Mouse (Mus musculus) testis, adult 2 months (tissue): ENCODE measurements around the gene Olfr1032. TPM values are rescaled to one million over a fixed set of nuclear protein-coding genes. Genes with fewer than 3 reads are reported as not detected.
"Not testable (repeated sequence)": the region's sequence is repeated elsewhere in the genome, so short reads cannot be mapped to it uniquely, and the experiment has no call there.

Experiments
- H3K27ac ChIP-seq: fragments of 200-500 bp; 2 replicates; pipeline ENCODE4 v1.5.1; 2012; ENCODE audit warnings: low read depth, low read length; ENCODE audit not compliant: control insufficient read depth, insufficient read depth
- H3K27me3 ChIP-seq: fragments of 200-500 bp; 2 replicates; pipeline ENCODE4 v1.6.1; 2012; ENCODE audit warnings: mild to moderate bottlenecking, low read length, moderate library complexity; ENCODE audit not compliant: control insufficient read depth, insufficient read depth
- H3K36me3 ChIP-seq: fragments of 200-500 bp; 2 replicates; pipeline ENCODE4 v1.6.1; 2012; ENCODE audit warnings: mild to moderate bottlenecking, low read length; ENCODE audit not compliant: control insufficient read depth, insufficient read depth
- H3K4me1 ChIP-seq: fragments of 200-500 bp; 2 replicates; pipeline ENCODE4 v1.6.1; 2012; ENCODE audit warnings: low read length; ENCODE audit not compliant: control insufficient read depth, insufficient read depth
- H3K4me3 ChIP-seq: fragments of 200-500 bp; 2 replicates; pipeline ENCODE4 v1.5.1; 2012; ENCODE audit warnings: low read depth, mild to moderate bottlenecking, low read length, moderate library complexity, mixed read lengths; ENCODE audit not compliant: control insufficient read depth
- CTCF ChIP-seq: fragments of 200-500 bp; IDR thresholded peaks from 2 replicates; pipeline ENCODE4 v1.5.1; 2012; ENCODE audit warnings: low read depth, mild to moderate bottlenecking, inconsistent platforms, low read length, moderate library complexity; ENCODE audit not compliant: control insufficient read depth, insufficient read depth, insufficient replicate concordance
- POLR2A ChIP-seq: fragments of 200-500 bp; IDR thresholded peaks from 2 replicates; pipeline ENCODE4 v1.6.1; 2012; ENCODE audit warnings: low read depth, mild to moderate bottlenecking, inconsistent platforms, low read length, moderate library complexity; ENCODE audit not compliant: control insufficient read depth
- polyA plus RNA-seq: library from polyadenylated mRNA; depleted of rRNA; stranded (reverse); fragments of >200 nt; gene quantifications from 2 replicates; pipeline ENCODE4 v1.2.3, GENCODE M21; 2012; rRNA removed

The Olfr1032 gene
- not detected in 2 replicates for polyA plus RNA-seq

DNA sequence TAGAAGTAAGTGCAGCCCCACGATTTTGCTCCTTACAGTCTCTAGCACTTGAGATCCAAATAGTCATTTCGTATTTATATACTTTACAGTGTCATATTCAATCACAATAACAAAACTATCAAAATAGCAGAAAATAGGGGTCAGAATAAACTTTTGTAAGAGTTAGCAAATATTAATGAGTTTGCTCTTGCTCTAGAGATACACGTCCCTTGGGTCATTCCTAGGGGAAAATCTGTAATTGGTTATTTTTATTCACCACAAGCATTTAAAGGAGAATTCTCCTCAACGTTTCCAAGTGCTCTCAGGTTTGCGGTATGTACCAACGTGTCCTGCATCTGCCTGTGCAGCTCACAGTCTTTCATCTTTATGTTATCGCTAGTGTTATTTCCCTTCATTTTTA lies at the start of gene Olfr1032:
TSS of gene Olfr1032 (plus strand) at position 301 of the 400 bp plus-strand sequence.
- TF ChIP-seq CTCF, result no peak
- no peak for TF ChIP-seq POLR2A
- Histone ChIP-seq H3K27ac (no peak within 1 kb of the TSS), H3K27me3 (no peaks in the 10 kb centered on the region), H3K4me1 (no peaks in the 10 kb centered on the region), H3K36me3 (no peaks in the 10 kb centered on the region), H3K4me3 (no peak within 1 kb of the TSS)

DNA sequence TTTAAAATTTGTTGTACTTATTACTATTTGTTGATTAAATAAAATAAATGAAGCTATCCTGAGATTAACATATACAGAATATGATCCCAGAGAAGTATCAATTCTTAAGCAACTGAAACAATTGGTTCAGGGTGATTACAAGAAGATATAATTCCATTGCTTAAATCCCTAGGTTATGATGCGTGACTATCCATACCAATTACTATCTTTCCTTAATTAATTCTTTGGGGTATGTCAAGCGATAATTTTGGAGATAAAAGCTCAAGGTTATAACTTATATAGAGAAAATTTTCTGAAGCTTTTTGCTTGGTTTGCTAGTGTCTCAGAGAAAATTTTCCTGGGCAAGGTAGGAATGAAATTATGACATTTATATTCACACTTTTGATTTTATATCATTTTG lies 31.7 kb upstream of the Olfr1032 start, which contains the start of gene Olfr1029:
TSS of gene Olfr1029 (plus strand) at position 301 of the 400 bp plus-strand sequence.
- no peak for TF ChIP-seq CTCF
- H3K4me3 ChIP-seq, result no peak within 1 kb of the TSS
- no peaks in the 10 kb centered on the region for H3K36me3 ChIP-seq
- no peaks in the 10 kb centered on the region for H3K27me3 ChIP-seq
- no peaks in the 10 kb centered on the region for H3K4me1 ChIP-seq
- H3K27ac ChIP-seq, result no peak within 1 kb of the TSS

DNA sequence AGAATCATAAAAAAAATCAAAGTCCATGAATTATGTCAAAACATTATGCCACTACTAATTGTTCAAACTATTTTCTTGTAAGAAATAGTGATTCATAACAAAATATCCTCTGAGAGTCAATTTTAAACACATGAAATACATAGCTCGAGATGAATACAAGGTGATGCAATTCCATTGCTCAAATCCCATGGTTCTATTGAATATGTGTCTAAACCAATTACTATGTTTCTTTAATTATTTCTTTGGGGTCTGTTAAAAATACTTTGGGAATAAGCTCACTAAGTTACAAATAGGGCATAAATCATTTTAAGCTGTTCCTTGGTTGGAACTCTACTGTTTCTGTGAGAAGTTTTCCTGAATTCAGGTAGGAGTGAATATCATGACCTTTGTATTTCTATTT lies 26.4 kb upstream of the Olfr1032 start, which contains the start of gene Olfr1030:
TSS of gene Olfr1030 (plus strand) at position 301 of the 400 bp plus-strand sequence.
- no peak within 1 kb of the TSS for H3K27ac ChIP-seq
- no peak within 1 kb of the TSS for H3K4me3 ChIP-seq
- H3K36me3 ChIP-seq, result no peaks in the 10 kb centered on the region
- TF ChIP-seq POLR2A (no peak), CTCF (no peak)
- H3K27me3 ChIP-seq, result no peaks in the 10 kb centered on the region
- no peaks in the 10 kb centered on the region for H3K4me1 ChIP-seq

DNA sequence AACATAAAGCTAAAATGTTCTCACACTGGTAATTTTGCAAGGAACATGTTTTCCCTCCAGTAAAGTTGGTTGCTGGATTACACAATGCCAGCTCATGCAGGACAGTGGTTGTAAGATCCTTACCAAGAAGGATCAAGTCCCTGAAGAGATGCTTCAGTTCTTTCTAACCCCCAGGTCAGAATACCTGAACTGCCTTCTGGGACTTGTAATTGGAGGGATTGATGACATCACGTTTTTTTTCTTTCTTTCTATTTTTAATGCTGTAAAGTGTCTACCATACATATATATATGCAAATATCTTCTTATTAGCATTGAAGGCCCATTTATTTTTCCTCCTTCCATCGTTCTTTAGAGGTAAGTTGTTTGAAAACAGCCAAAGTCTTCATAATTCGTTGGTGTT lies 15.3 kb upstream of the Olfr1032 start, which contains the start of gene Olfr1031:
TSS of gene Olfr1031 (plus strand) at position 301 of the 400 bp plus-strand sequence.
- no peaks in the 10 kb centered on the region for H3K36me3 ChIP-seq
- H3K4me3 ChIP-seq, result no peak within 1 kb of the TSS
- H3K27ac ChIP-seq, result no peak within 1 kb of the TSS
- no peaks in the 10 kb centered on the region for H3K27me3 ChIP-seq
- TF ChIP-seq POLR2A (no peak), CTCF (no peak)
- H3K4me1 ChIP-seq, result no peaks in the 10 kb centered on the region

DNA sequence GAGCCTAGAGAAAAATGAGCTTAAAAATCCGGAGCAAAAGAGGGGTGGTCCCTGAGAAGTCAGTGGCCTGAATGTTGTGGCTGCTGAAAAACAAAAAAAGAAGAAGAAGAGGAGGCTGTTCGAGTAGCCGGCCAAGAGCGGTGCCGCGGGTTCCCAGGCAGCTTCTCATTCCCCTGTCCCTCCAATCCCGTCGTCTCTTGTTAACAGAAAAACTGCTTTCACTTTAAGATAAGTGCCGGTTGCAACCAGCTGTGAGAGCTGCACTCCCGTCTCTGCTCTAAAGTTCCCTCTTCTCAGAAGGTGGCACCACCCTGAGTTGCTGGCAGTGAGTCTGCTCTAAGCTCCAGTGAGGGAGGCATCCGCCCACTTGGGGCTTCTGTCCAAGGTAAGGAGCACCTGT lies 15.1 kb downstream of the Olfr1032 start, which contains the start of gene Olfr1033:
TSS of gene Olfr1033 (plus strand) at position 228 of the 400 bp plus-strand sequence.
- H3K4me1 ChIP-seq, H3K27ac ChIP-seq, H3K36me3 ChIP-seq, H3K4me3 ChIP-seq, H3K27me3 ChIP-seq: not testable (repeated sequence)

DNA sequence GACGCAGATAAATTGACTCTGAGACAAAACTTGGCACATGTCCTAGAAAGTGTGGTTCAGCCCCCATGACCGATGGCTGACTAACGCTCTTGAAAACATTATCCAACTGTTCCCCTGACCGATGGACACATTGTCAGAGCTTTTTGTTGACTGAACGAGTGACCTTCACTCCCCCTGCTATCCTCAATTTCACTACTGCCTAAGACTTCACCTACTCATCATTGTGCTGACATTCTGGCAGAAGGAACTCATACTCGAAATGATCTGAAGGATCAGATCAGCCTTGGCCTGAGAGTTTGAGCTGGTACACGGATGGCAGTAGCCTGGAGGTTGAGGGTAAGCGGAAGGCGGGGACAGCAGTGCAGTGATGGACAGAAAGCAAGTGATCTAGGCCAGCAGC lies 16.2 kb downstream of the Olfr1032 start:
- not testable (repeated sequence) for H3K4me1 ChIP-seq, H3K36me3 ChIP-seq, H3K4me3 ChIP-seq, H3K27ac ChIP-seq, H3K27me3 ChIP-seq

DNA sequence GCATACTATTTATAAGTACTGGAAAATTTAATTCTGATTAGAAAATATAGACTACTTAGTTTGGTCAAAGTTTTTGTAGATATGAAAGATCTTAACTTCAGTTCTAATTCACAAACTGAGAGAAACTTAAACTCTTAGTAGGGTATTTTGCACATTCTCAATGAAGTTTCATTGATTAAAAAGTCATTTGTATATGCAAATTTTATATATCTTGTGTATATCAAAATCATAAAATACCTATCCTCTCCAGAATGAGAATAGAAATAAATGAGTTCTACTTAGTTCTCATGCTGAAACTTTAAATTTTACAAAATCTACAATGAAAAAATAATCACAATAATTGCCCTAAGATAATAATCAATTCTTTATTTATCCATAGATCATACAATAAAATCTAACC lies 40.2 kb downstream of the Olfr1032 start, which contains the start of gene Olfr1034:
TSS of gene Olfr1034 (plus strand) at position 301 of the 400 bp plus-strand sequence.
- H3K36me3 ChIP-seq, result no peaks in the 10 kb centered on the region
- no peaks in the 10 kb centered on the region for H3K4me1 ChIP-seq
- no peak within 1 kb of the TSS for H3K4me3 ChIP-seq
- H3K27me3 ChIP-seq, result no peaks in the 10 kb centered on the region
- H3K27ac ChIP-seq, result no peak within 1 kb of the TSS
- TF ChIP-seq CTCF, result no peak
- no peak for TF ChIP-seq POLR2A

DNA sequence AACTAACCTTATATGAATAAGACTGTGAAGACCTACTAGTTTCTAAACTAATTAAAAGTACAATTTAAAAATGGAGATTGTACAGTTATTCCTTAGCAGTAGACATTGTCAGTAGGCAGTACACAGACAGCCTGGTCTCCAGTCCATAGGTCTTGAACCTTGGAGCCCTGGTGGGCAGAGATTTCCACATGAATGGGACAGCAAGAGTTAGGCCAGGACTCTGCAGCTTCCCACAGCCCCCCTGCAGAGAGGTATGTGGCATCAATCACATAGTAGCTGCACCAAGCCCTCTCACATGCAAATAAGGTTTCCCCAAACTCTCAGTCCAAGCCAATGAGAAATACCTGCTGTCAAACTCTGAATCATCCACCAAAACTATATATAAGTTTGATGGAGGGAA lies 45.4 kb downstream of the Olfr1032 start:
- not testable (repeated sequence) for H3K27ac ChIP-seq, H3K36me3 ChIP-seq, H3K4me3 ChIP-seq, H3K27me3 ChIP-seq, H3K4me1 ChIP-seq

Other genes with a start within 250 kb of the Olfr1032 start
- not detected in 2 replicates for gene Olfr1012, start 242.8 kb upstream of the Olfr1032 start, polyA plus RNA-seq
- not detected in 2 replicates for gene Olfr1013, start 238.4 kb upstream of the Olfr1032 start, polyA plus RNA-seq
- gene Olfr1014, start 232.8 kb upstream of the Olfr1032 start, polyA plus RNA-seq, result not detected in 2 replicates
- gene Olfr1015, start 223.5 kb upstream of the Olfr1032 start, polyA plus RNA-seq, result not detected in 2 replicates
- gene Olfr1016, start 203.0 kb upstream of the Olfr1032 start, polyA plus RNA-seq, result not detected in 2 replicates
- gene Olfr1018, start 187.1 kb upstream of the Olfr1032 start, polyA plus RNA-seq, result not detected in 2 replicates
- not detected in 2 replicates for gene Olfr1019, start 160.1 kb upstream of the Olfr1032 start, polyA plus RNA-seq
- gene Olfr1020, start 158.5 kb upstream of the Olfr1032 start, polyA plus RNA-seq, result not detected in 2 replicates
- gene Olfr1022, start 136.9 kb upstream of the Olfr1032 start, polyA plus RNA-seq, result not detected in 2 replicates
- gene Olfr1023, start 119.9 kb upstream of the Olfr1032 start, polyA plus RNA-seq, result not detected in 2 replicates
- not detected in 2 replicates for gene Olfr1024, start 100.5 kb upstream of the Olfr1032 start, polyA plus RNA-seq
- not detected in 2 replicates for gene Olfr1025-ps1, start 90.3 kb upstream of the Olfr1032 start, polyA plus RNA-seq
- gene Olfr1026, start 84.0 kb upstream of the Olfr1032 start, polyA plus RNA-seq, result not detected in 2 replicates
- gene Olfr1028, start 55.1 kb upstream of the Olfr1032 start, polyA plus RNA-seq, result not detected in 2 replicates
- gene Olfr1029, start 31.6 kb upstream of the Olfr1032 start, polyA plus RNA-seq, result 0.02 and 0.31 TPM in 2 replicates
- gene Olfr1030, start 26.3 kb upstream of the Olfr1032 start, polyA plus RNA-seq, result not detected in 2 replicates
- gene Olfr1031, start 15.2 kb upstream of the Olfr1032 start, polyA plus RNA-seq, result not detected in 2 replicates
- gene Olfr1033, start 15.1 kb downstream of the Olfr1032 start, polyA plus RNA-seq, result 0.35 and 1.1 TPM in 2 replicates
- gene Olfr1034, start 40.3 kb downstream of the Olfr1032 start, polyA plus RNA-seq, result not detected in 2 replicates
- not detected in 2 replicates for gene Olfr1036, start 68.5 kb downstream of the Olfr1032 start, polyA plus RNA-seq
- gene Olfr1037, start 81.8 kb downstream of the Olfr1032 start, polyA plus RNA-seq, result not detected in 2 replicates
- not detected in 2 replicates for gene Olfr1039, start 130.4 kb downstream of the Olfr1032 start, polyA plus RNA-seq
- gene Olfr1040, start 141.2 kb downstream of the Olfr1032 start, polyA plus RNA-seq, result not detected in 2 replicates
- not detected in 2 replicates for gene Olfr1042, start 156.3 kb downstream of the Olfr1032 start, polyA plus RNA-seq
- not detected in 2 replicates for gene Olfr1043, start 162.0 kb downstream of the Olfr1032 start, polyA plus RNA-seq
- gene Olfr1044, start 172.3 kb downstream of the Olfr1032 start, polyA plus RNA-seq, result not detected in 2 replicates
- gene Olfr52, start 180.1 kb downstream of the Olfr1032 start, polyA plus RNA-seq, result not detected in 2 replicates
- not detected in 2 replicates for gene Olfr1045, start 197.5 kb downstream of the Olfr1032 start, polyA plus RNA-seq
- gene Olfr1046, start 213.8 kb downstream of the Olfr1032 start, polyA plus RNA-seq, result not detected in 2 replicates
- gene Olfr1047, start 225.9 kb downstream of the Olfr1032 start, polyA plus RNA-seq, result not detected in 2 replicates
- gene Olfr1048, start 234.7 kb downstream of the Olfr1032 start, polyA plus RNA-seq, result not detected in 2 replicates